Mouse (Mus musculus): ENCODE measurements around the gene Tubgcp2. TPM values are rescaled to one million over a fixed set of nuclear protein-coding genes. Genes with fewer than 3 reads are reported as not detected.

Tubgcp2 gene
- polyA plus RNA-seq, 1 experiment from 2014 or later: 80.2 TPM

DNA sequence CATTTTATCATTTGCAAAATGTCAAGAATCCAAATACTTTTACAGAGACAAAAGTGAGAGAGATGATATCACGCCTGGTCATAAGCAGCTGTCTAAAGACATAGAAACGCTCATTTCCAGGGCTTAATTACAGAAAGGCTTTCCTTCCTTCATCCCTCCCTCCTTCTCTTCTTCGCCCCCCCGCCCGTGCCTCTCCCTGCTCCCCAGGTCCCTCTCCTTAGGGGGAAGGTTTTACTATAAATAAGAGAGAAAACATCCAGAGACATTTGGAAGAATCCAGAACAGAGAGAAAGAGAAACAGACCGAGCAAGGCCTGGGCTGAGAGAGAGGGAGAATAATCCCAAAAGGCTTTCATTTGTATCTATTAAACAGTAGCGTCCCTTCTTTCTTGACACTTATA lies 1.0 kb downstream of the Tubgcp2 start:
- Histone ChIP-seq H3K36me3 (replicated peaks) (peaks cover 61% of the 10 kb centered on the region), H3K9me3 (no peaks in the 10 kb centered on the region), H3K27me3 (replicated peaks; ENCODE audit: low read depth, poor library complexity, severe bottlenecking) (no peaks in the 10 kb centered on the region), H3K27ac (replicated peaks) (peak overlapping the region; percentile 98), H3K4me1 (peaks cover 19% of the 10 kb centered on the region), H3K4me3 (peak overlapping the region; percentile 93)
- 25% methylated on average over 7 of the region's 7 CpGs for WGBS
- no peak for DNase-seq (ENCODE audit: low spot score)

DNA sequence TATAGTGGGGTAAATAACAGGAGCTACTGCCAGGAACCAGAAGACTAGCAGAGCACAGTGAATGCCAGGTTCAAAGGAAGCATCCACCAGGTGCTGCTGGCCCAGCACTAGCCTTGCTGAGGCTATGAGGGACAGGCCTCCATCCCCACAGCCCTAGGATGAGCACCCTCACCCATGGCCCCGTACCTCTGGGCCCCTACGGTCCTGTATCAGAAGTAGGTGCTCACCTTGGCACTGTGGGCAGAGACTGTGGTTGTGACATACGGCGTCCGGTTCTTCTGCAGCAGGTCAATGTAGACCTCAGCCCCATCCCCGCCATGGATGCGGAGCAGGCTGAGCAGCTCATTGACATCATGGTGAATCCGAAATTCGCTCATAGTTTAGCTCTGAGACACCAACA lies 3.1 kb downstream of the Tubgcp2 start:
- Histone ChIP-seq H3K27me3 (replicated peaks; ENCODE audit: low read depth, poor library complexity, severe bottlenecking) (no peaks in the 10 kb centered on the region), H3K4me1 (peaks cover 19% of the 10 kb centered on the region), H3K36me3 (replicated peaks) (peaks cover 65% of the 10 kb centered on the region), H3K9me3 (no peaks in the 10 kb centered on the region), H3K4me3 (no peak overlapping the region), H3K27ac (replicated peaks) (no peak overlapping the region)
- no peak for DNase-seq (ENCODE audit: low spot score)
- WGBS: 92% methylated on average over 9 of the region's 9 CpGs

DNA sequence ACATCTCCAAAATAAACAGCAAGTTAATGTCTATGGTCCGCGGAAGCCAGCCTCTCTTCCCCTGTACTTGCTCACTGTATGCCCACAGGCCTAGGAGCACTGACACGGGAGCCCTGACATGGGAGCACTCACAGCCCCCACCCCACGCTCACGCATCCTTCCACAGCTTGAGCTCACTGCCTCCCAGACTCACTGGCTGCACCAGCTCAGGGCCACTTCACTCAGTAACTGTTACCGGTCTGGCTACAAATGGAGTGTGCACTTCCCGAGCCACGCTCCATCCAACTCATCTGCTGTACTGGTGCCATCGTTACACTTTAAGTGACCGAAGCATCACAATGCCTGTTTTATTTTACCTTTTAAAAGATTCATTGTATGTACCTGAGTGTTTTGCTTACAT lies 4.1 kb downstream of the Tubgcp2 start:
- 96% methylated on average over 10 of the region's 10 CpGs for WGBS
- no peak overlapping the region for H3K4me3 ChIP-seq
- peaks cover 18% of the 10 kb centered on the region for H3K4me1 ChIP-seq
- DNase-seq (ENCODE audit: low spot score): no peak
- no peaks in the 10 kb centered on the region for H3K9me3 ChIP-seq
- H3K27me3 ChIP-seq (replicated peaks; ENCODE audit: low read depth, poor library complexity, severe bottlenecking): no peaks in the 10 kb centered on the region
- no peak overlapping the region for H3K27ac ChIP-seq (replicated peaks)
- H3K36me3 ChIP-seq (replicated peaks): peaks cover 69% of the 10 kb centered on the region

DNA sequence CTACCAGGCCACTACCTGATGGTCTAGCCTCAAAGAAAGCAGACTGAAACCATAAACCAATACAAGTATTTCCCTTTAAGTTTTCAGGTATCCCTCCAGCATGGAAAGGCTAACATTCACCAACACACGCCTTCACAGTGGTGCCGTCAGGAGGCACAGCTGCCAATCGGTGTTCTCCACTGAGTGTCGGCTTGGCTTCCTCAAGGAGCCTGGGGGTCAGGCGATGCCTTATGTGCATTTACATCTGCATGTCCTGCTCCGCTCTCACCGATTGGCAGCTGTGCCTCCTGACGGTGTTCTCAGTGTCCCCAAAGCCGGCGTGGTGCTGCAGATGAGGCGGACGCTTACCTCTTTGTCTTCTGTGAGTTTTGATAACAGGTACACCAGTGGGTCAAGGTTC lies 4.7 kb downstream of the Tubgcp2 start:
- no peak for DNase-seq (ENCODE audit: low spot score)
- H3K4me1 ChIP-seq: peaks cover 12% of the 10 kb centered on the region
- no peaks in the 10 kb centered on the region for H3K9me3 ChIP-seq
- peaks cover 69% of the 10 kb centered on the region for H3K36me3 ChIP-seq (replicated peaks)
- H3K27me3 ChIP-seq (replicated peaks; ENCODE audit: low read depth, poor library complexity, severe bottlenecking): no peaks in the 10 kb centered on the region
- WGBS: 95% methylated on average over 12 of the region's 12 CpGs
- no peak overlapping the region for H3K27ac ChIP-seq (replicated peaks)
- no peak overlapping the region for H3K4me3 ChIP-seq

DNA sequence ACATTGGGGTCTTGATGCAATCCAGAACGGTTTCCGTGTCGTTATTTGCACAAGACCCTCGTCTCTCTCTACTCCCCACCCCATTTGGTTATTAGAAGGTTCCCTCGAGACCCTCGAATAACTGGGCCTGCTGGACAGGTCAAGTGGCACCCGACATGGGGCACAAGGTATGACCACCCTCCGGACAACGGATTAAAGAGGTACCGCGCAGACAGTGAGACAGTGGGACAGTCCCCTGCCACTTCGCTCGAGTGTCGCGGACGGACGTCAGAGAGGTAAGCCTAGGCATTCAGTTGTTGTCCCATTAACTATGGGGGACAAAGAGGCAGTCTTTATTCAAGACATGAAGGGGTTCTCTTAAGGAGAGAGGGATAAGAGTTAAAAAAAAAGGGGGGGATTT lies 25.1 kb downstream of the Tubgcp2 start:
- no peak for DNase-seq (ENCODE audit: low spot score)
- 96% methylated on average over 17 of the region's 17 CpGs for whole genome bisulfite sequencing
- Histone ChIP-seq H3K4me3 (no peak overlapping the region), H3K36me3 (replicated peaks) (peaks cover 49% of the 10 kb centered on the region), H3K4me1 (no peaks in the 10 kb centered on the region), H3K27me3 (replicated peaks; ENCODE audit: low read depth, poor library complexity, severe bottlenecking) (no peaks in the 10 kb centered on the region), H3K9me3 (peaks cover 3% of the 10 kb centered on the region; the same call in 1 of the 2 replicates), H3K27ac (replicated peaks) (no peak overlapping the region)

DNA sequence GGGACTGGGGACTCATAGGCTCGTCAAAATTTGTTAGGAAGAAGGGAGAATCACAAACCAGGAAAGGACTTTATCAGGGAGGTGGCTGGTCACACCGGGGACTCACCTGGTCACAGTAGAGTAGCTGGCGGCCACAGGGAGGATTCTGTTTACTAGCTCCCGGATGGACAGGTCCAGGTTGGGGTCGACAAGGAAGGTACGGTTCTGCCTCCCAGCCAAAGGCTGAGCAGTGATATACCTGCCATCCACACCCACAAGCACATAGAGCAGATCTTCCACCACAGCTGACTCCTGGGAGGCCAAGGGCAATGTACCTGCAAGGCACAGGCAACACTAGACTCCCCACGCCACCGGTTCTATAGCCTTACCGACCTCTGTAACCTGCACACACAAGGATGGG lies 28.7 kb downstream of the Tubgcp2 start:
- DNase-seq (ENCODE audit: low spot score): no peak

DNA sequence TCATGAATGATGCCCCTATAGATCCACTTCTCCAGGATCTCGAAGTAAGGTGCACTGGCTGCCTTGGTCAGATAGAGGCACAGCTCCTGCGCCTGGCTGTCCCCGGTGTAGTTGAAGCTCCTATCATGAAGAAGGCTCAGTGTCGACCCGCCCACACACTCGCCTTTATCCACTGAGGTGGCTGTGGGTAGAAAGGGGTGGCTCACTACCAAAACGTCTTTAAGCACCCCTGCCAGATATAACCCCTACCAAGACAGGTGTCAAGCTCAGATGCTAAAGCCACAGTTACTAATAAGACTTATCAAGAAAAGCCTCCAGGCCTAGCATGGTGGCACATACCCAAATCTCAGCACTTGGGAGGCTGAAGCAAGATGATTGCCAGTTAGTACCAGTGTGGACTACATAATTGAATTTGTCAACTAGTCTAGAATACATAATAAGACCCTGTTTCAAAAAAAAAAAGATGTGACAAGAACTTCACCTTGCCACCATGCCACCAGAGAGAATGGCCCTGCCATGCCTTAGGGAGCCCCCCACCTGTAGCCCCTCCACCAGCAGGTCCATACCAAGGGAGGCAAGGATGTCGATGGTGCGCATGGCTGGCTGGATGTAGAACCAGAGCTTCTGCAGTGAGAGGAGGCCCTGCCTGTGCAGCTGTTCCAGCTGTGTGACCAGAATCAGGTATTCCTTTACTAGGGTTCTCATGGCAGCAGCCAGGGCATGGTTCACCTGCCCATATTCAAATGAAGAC lies 29.4 kb downstream of the Tubgcp2 start:
- no peaks in the 10 kb centered on the region for H3K9me3 ChIP-seq
- no peak overlapping the region for H3K27ac ChIP-seq (replicated peaks)
- no peaks in the 10 kb centered on the region for H3K27me3 ChIP-seq (replicated peaks; ENCODE audit: low read depth, poor library complexity, severe bottlenecking)
- no peak for DNase-seq (ENCODE audit: low spot score)
- no peaks in the 10 kb centered on the region for H3K4me1 ChIP-seq
- WGBS: 92% methylated on average over 9 of the region's 9 CpGs
- H3K36me3 ChIP-seq (replicated peaks): peaks cover 82% of the 10 kb centered on the region
- no peak overlapping the region for H3K4me3 ChIP-seq

More for the DNA sequence above, 28.7 kb downstream of the Tubgcp2 start:
- Histone ChIP-seq H3K9me3 (no peaks in the 10 kb centered on the region), H3K4me3 (no peak overlapping the region), H3K27ac (replicated peaks) (no peak overlapping the region), H3K36me3 (replicated peaks) (peaks cover 75% of the 10 kb centered on the region), H3K27me3 (replicated peaks; ENCODE audit: low read depth, poor library complexity, severe bottlenecking) (no peaks in the 10 kb centered on the region), H3K4me1 (no peaks in the 10 kb centered on the region)
- 92% methylated on average over 9 of the region's 9 CpGs for WGBS

DNA sequence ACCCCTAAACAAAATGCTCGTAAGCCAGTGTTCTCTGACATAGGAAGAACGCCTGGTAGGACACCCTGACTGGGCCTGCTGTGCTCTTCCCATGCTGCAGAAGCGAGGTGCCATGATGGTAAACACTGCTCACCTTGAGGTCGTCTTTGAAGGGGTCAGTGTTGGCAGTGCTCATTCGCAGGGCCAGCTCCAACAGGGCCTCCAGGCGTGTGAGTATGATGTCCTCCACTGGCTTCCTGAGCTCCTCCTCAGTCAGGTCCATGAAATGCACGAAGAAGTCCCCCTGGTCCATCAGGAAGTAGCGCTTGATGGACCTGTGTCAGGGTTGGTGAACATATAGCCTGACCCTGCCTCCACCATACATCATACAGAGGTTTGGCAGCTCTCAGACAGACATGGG lies 31.8 kb downstream of the Tubgcp2 start:
- no peak for DNase-seq (ENCODE audit: low spot score)
- Histone ChIP-seq H3K27ac (replicated peaks) (no peak overlapping the region), H3K27me3 (replicated peaks; ENCODE audit: low read depth, poor library complexity, severe bottlenecking) (no peaks in the 10 kb centered on the region), H3K4me1 (peaks cover 10% of the 10 kb centered on the region; the same call in 1 of the 2 replicates), H3K4me3 (no peak overlapping the region), H3K36me3 (replicated peaks) (peaks cover 88% of the 10 kb centered on the region), H3K9me3 (no peaks in the 10 kb centered on the region)
- WGBS: 89% methylated on average over 8 of the region's 8 CpGs

DNA sequence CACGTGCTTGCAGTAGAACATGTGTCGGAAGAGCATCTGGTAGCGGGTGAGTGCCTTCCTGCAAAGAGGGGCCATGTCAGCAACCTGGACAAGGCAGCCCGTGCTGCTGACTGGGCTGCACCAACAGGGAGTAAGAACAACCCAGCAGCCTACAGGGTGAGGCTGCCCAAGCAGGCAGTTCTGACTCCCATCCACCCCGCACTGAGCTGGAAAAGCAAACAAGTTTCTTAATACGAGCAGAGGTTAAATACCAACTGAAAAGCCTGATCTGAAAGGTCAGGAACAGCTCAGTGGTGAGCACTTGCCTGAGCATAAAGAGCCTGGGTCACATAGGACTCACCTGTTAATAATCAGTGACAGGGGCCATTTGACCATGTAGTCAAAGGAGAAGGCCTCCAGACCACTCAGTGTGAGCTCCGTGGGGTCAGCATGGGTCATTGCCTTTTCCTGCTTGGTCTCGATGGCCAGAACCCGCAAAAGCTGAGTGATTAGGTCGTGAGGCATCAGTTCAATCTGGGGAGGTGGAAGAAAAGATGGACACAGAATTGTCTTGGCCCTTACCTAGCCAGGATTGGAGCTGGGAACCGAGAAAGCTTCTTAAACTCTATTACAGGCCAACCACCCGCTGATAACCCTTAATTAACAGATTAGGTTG lies 35.3 kb downstream of the Tubgcp2 start:
- WGBS: 46% methylated on average over 12 of the region's 12 CpGs
- peaks cover 10% of the 10 kb centered on the region; the same call in 1 of the 2 replicates for H3K4me1 ChIP-seq
- H3K27me3 ChIP-seq (replicated peaks; ENCODE audit: low read depth, poor library complexity, severe bottlenecking): no peaks in the 10 kb centered on the region
- H3K36me3 ChIP-seq (replicated peaks): peaks cover 100% of the 10 kb centered on the region
- DNase-seq (ENCODE audit: low spot score): no peak
- H3K9me3 ChIP-seq: no peaks in the 10 kb centered on the region
- no peak overlapping the region for H3K4me3 ChIP-seq
- no peak overlapping the region for H3K27ac ChIP-seq (replicated peaks)

DNA sequence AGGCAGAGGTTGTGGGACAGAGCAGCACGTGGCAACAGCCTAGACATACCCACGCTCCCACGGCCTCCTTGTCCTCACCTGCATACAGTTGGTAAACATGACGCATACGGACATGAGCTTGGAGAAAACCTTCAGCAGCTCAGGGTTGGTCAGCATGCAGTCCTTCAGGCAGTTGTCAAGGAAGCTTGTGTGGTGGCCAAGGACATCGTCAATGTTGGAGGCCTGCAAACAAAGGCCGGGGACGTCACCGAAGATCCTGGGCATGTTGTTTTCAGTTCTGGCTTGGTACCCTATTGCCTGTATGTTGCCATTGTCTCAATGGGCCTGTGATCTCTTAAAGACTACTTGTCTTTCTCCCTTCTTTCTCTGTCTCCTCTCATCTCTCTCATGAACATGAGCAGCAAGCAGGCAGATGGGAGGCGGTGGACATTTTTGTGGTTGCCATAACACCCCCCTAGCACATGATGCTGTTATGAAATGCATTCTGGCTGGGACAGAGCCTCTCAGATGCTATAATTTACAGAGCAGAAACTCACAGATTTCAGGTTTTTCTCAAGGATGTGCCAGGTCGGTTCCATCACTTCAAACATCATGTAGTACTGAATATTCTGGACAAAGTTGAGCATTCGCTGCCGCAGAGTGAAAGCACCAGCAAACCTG lies 37.6 kb downstream of the Tubgcp2 start:
- Histone ChIP-seq H3K27ac (replicated peaks) (no peak overlapping the region), H3K9me3 (no peaks in the 10 kb centered on the region), H3K4me3 (no peak overlapping the region), H3K36me3 (replicated peaks) (peaks cover 99% of the 10 kb centered on the region), H3K27me3 (replicated peaks; ENCODE audit: low read depth, poor library complexity, severe bottlenecking) (no peaks in the 10 kb centered on the region), H3K4me1 (peaks cover 10% of the 10 kb centered on the region; the same call in 1 of the 2 replicates)
- no peak for DNase-seq (ENCODE audit: low spot score)
- 94% methylated on average over 13 of the region's 13 CpGs for WGBS

DNA sequence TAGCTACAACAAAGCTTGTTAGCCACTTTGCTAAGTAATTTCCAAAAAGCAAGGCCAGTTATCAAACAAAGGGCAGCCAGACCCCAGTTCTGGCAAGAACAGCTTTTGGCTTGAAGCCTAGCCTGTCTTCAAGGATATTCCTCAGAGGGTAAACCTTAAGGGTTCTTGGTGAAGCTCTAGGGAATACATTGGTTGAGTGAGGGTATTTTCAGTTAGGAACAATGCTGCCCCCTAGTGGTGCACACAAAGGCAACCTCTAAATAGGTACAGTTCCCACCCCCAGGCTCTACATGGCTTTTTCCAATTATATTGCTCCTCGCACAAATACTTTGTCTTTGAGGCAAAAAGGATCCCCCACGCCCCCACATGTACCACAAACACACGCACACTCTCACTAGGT lies 41.8 kb downstream of the Tubgcp2 start:
- Histone ChIP-seq H3K27me3 (replicated peaks; ENCODE audit: low read depth, poor library complexity, severe bottlenecking) (no peaks in the 10 kb centered on the region), H3K4me1 (no peaks in the 10 kb centered on the region), H3K4me3 (no peak overlapping the region), H3K36me3 (replicated peaks) (peaks cover 64% of the 10 kb centered on the region), H3K27ac (replicated peaks) (no peak overlapping the region), H3K9me3 (no peaks in the 10 kb centered on the region)
- WGBS: 33% methylated on average over 3 of the region's 3 CpGs
- peak; percentile 65 for DNase-seq (ENCODE audit: low spot score)

DNA sequence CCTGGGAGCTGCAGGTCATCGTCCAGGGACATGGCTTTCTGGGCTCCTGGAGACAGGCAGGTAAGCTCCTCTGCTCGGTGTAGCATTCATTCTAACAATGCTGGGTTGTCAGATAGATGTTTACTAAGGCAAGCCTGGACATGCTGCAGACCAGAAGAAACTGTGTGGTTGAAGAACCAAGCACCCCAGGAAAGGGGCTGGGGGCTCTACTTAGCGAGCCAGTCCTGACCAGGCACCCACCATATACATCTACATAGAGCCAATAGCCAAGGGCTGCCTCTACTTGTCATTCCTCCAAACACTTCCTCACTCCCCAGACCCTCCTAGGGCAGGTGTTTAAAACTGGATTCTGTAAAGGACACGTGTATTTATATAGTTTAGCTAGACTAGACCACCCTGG lies 42.3 kb downstream of the Tubgcp2 start:
- Histone ChIP-seq H3K27me3 (replicated peaks; ENCODE audit: low read depth, poor library complexity, severe bottlenecking) (no peaks in the 10 kb centered on the region), H3K36me3 (replicated peaks) (peaks cover 59% of the 10 kb centered on the region), H3K4me3 (no peak overlapping the region), H3K27ac (replicated peaks) (no peak overlapping the region), H3K4me1 (no peaks in the 10 kb centered on the region), H3K9me3 (no peaks in the 10 kb centered on the region)
- WGBS: 77% methylated on average over 4 of the region's 4 CpGs
- DNase-seq (ENCODE audit: low spot score): no peak

DNA sequence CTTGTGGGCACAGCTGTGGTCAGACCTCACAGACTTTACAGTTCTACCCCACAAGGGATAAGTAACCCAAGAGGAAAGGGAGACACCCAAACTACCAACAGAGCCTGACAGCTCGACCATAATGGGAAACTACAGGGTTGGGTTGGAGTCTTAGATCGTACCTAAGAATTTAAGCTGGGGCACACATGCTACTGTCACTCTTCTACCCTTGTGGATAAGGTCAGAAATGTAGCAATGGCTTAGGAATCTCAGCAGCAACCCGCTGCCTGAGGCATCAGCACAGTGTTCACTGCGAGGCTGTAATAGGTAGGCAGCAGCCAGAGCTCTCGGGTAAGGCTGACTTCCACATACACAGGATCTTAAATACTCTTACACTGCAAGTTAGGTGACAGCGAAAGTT lies 42.9 kb downstream of the Tubgcp2 start:
- 88% methylated on average over 6 of the region's 6 CpGs for WGBS
- no peaks in the 10 kb centered on the region for H3K27me3 ChIP-seq (replicated peaks; ENCODE audit: low read depth, poor library complexity, severe bottlenecking)
- no peaks in the 10 kb centered on the region for H3K4me1 ChIP-seq
- no peak overlapping the region for H3K27ac ChIP-seq (replicated peaks)
- no peaks in the 10 kb centered on the region for H3K9me3 ChIP-seq
- no peak for DNase-seq (ENCODE audit: low spot score)
- no peak overlapping the region for H3K4me3 ChIP-seq
- peaks cover 52% of the 10 kb centered on the region for H3K36me3 ChIP-seq (replicated peaks)
